Mouse (Mus musculus): ENCODE measurements around the gene Ppp1r15a. TPM values are rescaled to one million over a fixed set of nuclear protein-coding genes. Genes with fewer than 3 reads are reported as not detected.

Gene Ppp1r15a
- polyA plus RNA-seq, 1 experiment from 2014 or later, result 20.3 TPM

DNA sequence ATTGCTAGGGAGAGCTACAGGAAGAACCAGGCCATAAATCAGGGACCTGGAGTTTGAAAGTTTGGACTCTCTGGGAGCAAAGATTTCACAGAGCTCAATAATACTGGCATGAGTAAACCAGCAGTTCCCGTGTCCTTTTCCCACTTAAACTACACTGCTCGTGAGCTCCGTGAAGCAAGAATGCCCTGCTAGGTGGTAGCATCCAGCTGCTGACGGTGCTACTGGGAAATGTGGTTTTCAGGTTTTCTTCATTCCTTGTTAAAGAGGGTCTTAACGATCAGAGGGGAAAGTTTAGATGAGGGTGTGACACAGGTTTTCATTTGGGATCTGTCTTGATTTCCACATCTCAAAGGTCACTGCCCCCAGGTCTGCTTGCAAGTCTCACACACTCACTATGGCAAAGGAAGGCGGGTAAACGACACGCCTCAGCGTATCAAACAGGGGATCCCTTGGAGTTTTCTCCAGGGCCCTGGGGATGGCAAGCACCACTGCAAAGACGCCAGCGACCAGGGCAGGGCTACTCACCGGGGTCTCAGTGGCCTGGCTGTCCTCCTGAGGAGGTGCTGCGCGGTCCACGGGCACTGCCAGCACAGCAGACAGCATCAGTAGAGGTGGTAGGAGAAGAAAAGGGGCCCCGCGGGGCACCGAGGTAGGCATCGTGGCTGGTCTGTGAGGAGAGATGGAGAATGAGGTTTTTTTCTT is 16.7 kb downstream of the Ppp1r15a start:
- Histone ChIP-seq H3K4me3 (ENCODE audit: low read depth, low read length) (peak overlapping the region; percentile 46), H3K9me3 (replicated peaks; ENCODE audit: control insufficient read depth, low read length) (no peaks in the 10 kb centered on the region), H3K4me1 (ENCODE audit: control insufficient read depth, insufficient read depth, low read length) (peaks cover 4% of the 10 kb centered on the region), H3K36me3 (replicated peaks; ENCODE audit: control insufficient read depth, insufficient read depth, low read depth, low read length) (no peaks in the 10 kb centered on the region), H3K9ac (replicated peaks; ENCODE audit: low read length) (peak overlapping the region; percentile 53), H3K27me3 (ENCODE audit: control insufficient read depth, insufficient read depth, low read length) (no peaks in the 10 kb centered on the region), H3K27ac (replicated peaks; ENCODE audit: low read depth, low read length) (no peak overlapping the region), H3K4me2 (ENCODE audit: low read depth, low read length) (peak overlapping the region; percentile 81)
- 39% methylated on average over 19 of the region's 19 CpGs for WGBS
- ATAC-seq (replicated peaks; ENCODE audit: insufficient number of reproducible peaks, low FRiP score, low TSS enrichment, low read depth) (0 out of 2 replicates have a peak, but pooled peaks have one; percentile 4), DNase-seq (ENCODE audit: low spot score) (no peak)

DNA sequence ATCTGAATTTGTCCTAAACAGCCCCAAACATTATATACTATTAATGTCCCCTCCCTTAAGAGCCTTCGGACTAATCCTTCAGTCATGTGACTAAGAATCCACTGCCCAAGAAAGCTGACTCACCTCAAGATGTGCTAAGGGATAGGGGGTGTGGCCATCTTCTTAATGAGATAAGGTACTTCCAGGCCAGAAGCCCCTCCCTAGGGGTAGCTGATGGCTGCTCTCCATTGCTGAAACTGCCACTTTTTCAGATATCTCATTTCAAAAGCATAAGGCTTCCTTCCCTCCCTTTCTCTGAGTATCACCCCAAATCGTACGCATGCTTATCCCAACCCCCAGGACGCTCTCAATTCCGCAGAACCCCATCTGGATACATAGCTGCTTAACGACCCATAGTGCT is 17.5 kb downstream of the Ppp1r15a start:
- H3K27ac ChIP-seq (replicated peaks; ENCODE audit: low read depth, low read length), result no peak overlapping the region
- no peaks in the 10 kb centered on the region for H3K27me3 ChIP-seq (ENCODE audit: control insufficient read depth, insufficient read depth, low read length)
- DNase-seq (ENCODE audit: low spot score) (no peak), ATAC-seq (replicated peaks; ENCODE audit: insufficient number of reproducible peaks, low FRiP score, low TSS enrichment, low read depth) (no peak)
- no peak overlapping the region for H3K4me3 ChIP-seq (ENCODE audit: low read depth, low read length)
- H3K36me3 ChIP-seq (replicated peaks; ENCODE audit: control insufficient read depth, insufficient read depth, low read depth, low read length), result no peaks in the 10 kb centered on the region
- no peaks in the 10 kb centered on the region for H3K9me3 ChIP-seq (replicated peaks; ENCODE audit: control insufficient read depth, low read length)
- 91% methylated on average over 6 of the region's 6 CpGs for WGBS
- no peak overlapping the region for H3K4me2 ChIP-seq (ENCODE audit: low read depth, low read length)
- peaks cover 4% of the 10 kb centered on the region for H3K4me1 ChIP-seq (ENCODE audit: control insufficient read depth, insufficient read depth, low read length)
- no peak overlapping the region for H3K9ac ChIP-seq (replicated peaks; ENCODE audit: low read length)

DNA sequence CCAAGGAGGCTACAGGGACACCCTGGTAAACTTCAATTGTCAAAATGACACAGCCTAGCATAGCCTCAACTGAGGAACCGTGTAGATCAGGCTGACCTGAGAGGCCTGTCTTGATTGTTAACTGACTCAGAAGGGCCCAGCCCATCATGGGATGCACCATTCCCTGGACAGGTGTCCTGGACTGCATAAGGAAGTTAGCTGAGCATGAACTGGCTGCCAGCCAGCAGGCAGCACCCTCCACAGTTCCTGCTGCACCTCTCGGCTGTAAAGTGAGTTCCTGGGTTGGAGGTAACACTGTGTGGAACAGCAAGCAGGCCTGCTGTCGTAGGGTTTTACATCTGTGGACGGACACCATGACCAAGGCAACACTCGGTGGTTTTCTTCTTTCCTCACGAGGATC is 18.5 kb downstream of the Ppp1r15a start:
- Histone ChIP-seq H3K4me1 (ENCODE audit: control insufficient read depth, insufficient read depth, low read length) (peaks cover 4% of the 10 kb centered on the region), H3K36me3 (replicated peaks; ENCODE audit: control insufficient read depth, insufficient read depth, low read depth, low read length) (no peaks in the 10 kb centered on the region), H3K9ac (replicated peaks; ENCODE audit: low read length) (no peak overlapping the region), H3K27me3 (ENCODE audit: control insufficient read depth, insufficient read depth, low read length) (no peaks in the 10 kb centered on the region), H3K9me3 (replicated peaks; ENCODE audit: control insufficient read depth, low read length) (no peaks in the 10 kb centered on the region), H3K4me3 (ENCODE audit: low read depth, low read length) (no peak overlapping the region), H3K4me2 (ENCODE audit: low read depth, low read length) (no peak overlapping the region), H3K27ac (replicated peaks; ENCODE audit: low read depth, low read length) (no peak overlapping the region)
- no peak for ATAC-seq (replicated peaks; ENCODE audit: insufficient number of reproducible peaks, low FRiP score, low TSS enrichment, low read depth)
- DNase-seq (ENCODE audit: low spot score), result no peak
- 90% methylated on average over 6 of the region's 6 CpGs for WGBS

DNA sequence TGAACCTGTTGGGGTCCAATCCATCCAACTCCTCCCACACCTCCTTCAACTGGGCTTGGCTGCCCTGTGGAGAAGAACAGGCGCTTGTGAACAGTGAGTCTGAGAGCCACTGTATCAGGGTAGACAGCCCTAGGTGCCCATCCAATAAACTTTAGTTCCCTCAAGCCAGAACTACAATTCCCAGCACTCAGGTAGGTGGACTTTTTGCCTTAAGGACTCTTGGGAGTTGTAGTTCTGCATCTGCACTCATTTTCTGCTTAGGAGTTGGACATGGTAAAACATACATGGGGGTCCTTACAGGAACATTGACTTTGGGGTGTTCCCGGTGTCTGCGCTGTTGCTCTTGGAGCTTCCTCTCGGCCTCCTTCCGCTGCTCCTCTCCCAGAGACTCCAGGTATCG is 27.6 kb downstream of the Ppp1r15a start:
- H3K4me3 ChIP-seq (ENCODE audit: low read depth, low read length), result no peak overlapping the region
- no peak for DNase-seq (ENCODE audit: low spot score)
- no peaks in the 10 kb centered on the region for H3K27me3 ChIP-seq (ENCODE audit: control insufficient read depth, insufficient read depth, low read length)
- no peak for ATAC-seq (replicated peaks; ENCODE audit: insufficient number of reproducible peaks, low FRiP score, low TSS enrichment, low read depth)
- no peaks in the 10 kb centered on the region for H3K9me3 ChIP-seq (replicated peaks; ENCODE audit: control insufficient read depth, low read length)
- H3K9ac ChIP-seq (replicated peaks; ENCODE audit: low read length), result no peak overlapping the region
- H3K36me3 ChIP-seq (replicated peaks; ENCODE audit: control insufficient read depth, insufficient read depth, low read depth, low read length), result peaks cover 5% of the 10 kb centered on the region
- 91% methylated on average over 6 of the region's 6 CpGs for WGBS
- H3K4me1 ChIP-seq (ENCODE audit: control insufficient read depth, insufficient read depth, low read length), result no peaks in the 10 kb centered on the region
- no peak overlapping the region for H3K27ac ChIP-seq (replicated peaks; ENCODE audit: low read depth, low read length)
- H3K4me2 ChIP-seq (ENCODE audit: low read depth, low read length), result no peak overlapping the region

DNA sequence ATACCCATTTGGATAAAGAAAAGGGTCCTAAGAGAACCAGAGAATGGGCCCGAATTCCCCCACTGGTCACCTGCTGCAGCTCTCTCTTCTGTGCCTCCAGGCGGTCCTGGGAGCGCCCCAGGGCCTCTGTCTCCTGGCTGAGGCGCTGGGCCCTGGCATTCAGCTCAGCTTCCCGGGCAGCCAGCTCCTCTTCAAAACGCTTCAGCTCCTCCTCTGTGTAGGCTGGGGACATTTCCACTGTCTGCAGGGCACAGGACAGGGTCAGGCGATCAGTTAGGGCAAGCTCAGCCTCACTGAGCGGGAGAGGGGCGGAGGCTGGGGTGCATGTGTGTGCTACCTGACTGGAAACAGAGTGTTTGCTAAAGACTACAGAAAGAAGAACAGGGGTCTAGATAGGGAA is 31.5 kb downstream of the Ppp1r15a start:
- Histone ChIP-seq H3K4me3 (ENCODE audit: low read depth, low read length) (no peak overlapping the region), H3K4me2 (ENCODE audit: low read depth, low read length) (no peak overlapping the region), H3K27me3 (ENCODE audit: control insufficient read depth, insufficient read depth, low read length) (no peaks in the 10 kb centered on the region), H3K4me1 (ENCODE audit: control insufficient read depth, insufficient read depth, low read length) (no peaks in the 10 kb centered on the region), H3K9me3 (replicated peaks; ENCODE audit: control insufficient read depth, low read length) (no peaks in the 10 kb centered on the region), H3K36me3 (replicated peaks; ENCODE audit: control insufficient read depth, insufficient read depth, low read depth, low read length) (peaks cover 5% of the 10 kb centered on the region), H3K27ac (replicated peaks; ENCODE audit: low read depth, low read length) (no peak overlapping the region), H3K9ac (replicated peaks; ENCODE audit: low read length) (no peak overlapping the region)
- DNase-seq (ENCODE audit: low spot score) (no peak), ATAC-seq (replicated peaks; ENCODE audit: insufficient number of reproducible peaks, low FRiP score, low TSS enrichment, low read depth) (no peak)
- whole genome bisulfite sequencing, result 77% methylated on average over 9 of the region's 9 CpGs

DNA sequence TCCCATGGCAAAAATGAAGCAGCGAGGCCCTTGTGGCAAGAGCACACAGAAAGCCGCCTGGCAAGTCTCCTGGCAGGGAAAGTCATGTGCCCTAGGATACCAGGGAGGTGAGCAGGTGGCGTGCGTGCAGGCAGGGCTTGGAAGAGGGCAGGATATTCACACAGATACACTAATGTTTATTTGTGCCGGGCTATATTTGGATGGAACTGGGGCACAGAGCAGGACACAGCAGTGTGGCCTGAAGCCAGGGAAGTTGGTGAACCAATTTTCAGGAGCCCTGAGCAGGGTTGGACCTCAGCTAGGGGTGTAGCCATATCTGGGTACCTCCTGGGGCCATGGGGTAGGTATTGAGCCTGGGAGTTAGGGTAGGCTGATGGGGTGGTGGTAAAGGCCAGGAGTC is 33.1 kb downstream of the Ppp1r15a start:
- Histone ChIP-seq H3K36me3 (replicated peaks; ENCODE audit: control insufficient read depth, insufficient read depth, low read depth, low read length) (no peaks in the 10 kb centered on the region; the same call in none of the 2 replicates), H3K4me1 (ENCODE audit: control insufficient read depth, insufficient read depth, low read length) (no peaks in the 10 kb centered on the region; the same call in 1 of the 2 replicates), H3K4me3 (ENCODE audit: low read depth, low read length) (no peak overlapping the region), H3K4me2 (ENCODE audit: low read depth, low read length) (no peak overlapping the region), H3K27me3 (ENCODE audit: control insufficient read depth, insufficient read depth, low read length) (no peaks in the 10 kb centered on the region), H3K9ac (replicated peaks; ENCODE audit: low read length) (no peak overlapping the region), H3K27ac (replicated peaks; ENCODE audit: low read depth, low read length) (no peak overlapping the region), H3K9me3 (replicated peaks; ENCODE audit: control insufficient read depth, low read length) (no peaks in the 10 kb centered on the region)
- no peak for ATAC-seq (replicated peaks; ENCODE audit: insufficient number of reproducible peaks, low FRiP score, low TSS enrichment, low read depth)
- DNase-seq (ENCODE audit: low spot score), result no peak
- 93% methylated on average over 5 of the region's 5 CpGs for WGBS

DNA sequence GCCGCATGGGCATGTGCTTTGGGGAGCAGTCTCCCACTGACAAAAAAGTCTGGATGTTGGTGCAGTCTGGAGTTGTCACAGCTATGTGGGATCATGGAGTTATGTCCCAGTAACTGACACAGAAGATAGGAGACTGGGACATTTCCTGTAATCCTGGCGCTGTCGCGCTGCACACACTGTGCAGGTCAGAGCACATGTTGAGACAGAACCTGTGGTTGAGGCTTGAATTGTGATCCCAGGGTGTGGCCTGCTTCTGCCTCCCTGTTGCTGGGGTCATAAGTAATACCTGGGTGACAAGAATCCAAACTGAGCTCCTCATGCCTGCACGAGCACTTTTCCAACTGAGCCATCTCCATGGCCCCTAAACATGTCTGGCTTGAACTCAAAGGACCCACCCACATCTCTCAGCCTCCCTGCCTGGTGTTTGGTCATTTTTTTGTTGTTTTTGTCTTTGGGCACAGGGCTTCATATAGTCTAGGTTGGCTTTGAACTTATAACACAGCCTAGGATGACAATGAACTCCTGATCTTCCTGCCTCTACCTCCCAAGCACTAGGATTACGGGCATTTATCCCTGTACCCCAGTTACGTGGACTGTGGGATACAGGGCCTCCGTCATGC is 33.7 kb downstream of the Ppp1r15a start:
- no peak for ATAC-seq (replicated peaks; ENCODE audit: insufficient number of reproducible peaks, low FRiP score, low TSS enrichment, low read depth)
- H3K36me3 ChIP-seq (replicated peaks; ENCODE audit: control insufficient read depth, insufficient read depth, low read depth, low read length), result no peaks in the 10 kb centered on the region; the same call in none of the 2 replicates

DNA sequence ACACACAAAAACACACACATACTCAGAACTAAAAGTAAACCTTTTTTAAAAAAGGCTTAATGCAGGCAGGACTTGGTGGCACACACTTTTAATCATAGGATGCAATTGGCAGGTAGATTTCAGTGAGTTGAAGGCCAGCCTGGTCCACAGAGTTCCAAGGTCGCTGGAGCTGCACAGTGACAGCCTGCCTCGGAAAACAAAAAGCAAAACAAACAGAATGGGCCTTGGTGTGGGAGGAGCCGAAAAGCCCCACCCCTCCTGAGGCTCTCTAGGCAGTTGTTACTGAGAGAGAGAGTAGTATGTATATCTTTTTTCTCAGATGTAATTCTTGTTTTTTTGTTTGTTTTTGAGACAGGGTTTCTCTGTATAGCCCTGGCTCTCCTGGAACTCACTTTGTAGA is 34.8 kb downstream of the Ppp1r15a start:
- Histone ChIP-seq H3K9ac (replicated peaks; ENCODE audit: low read length) (no peak overlapping the region), H3K27me3 (ENCODE audit: control insufficient read depth, insufficient read depth, low read length) (no peaks in the 10 kb centered on the region), H3K27ac (replicated peaks; ENCODE audit: low read depth, low read length) (no peak overlapping the region), H3K4me2 (ENCODE audit: low read depth, low read length) (no peak overlapping the region), H3K9me3 (replicated peaks; ENCODE audit: control insufficient read depth, low read length) (no peaks in the 10 kb centered on the region), H3K4me3 (ENCODE audit: low read depth, low read length) (no peak overlapping the region), H3K36me3 (replicated peaks; ENCODE audit: control insufficient read depth, insufficient read depth, low read depth, low read length) (no peaks in the 10 kb centered on the region; the same call in 1 of the 2 replicates), H3K4me1 (ENCODE audit: control insufficient read depth, insufficient read depth, low read length) (no peaks in the 10 kb centered on the region; the same call in 1 of the 2 replicates)
- ATAC-seq (replicated peaks; ENCODE audit: insufficient number of reproducible peaks, low FRiP score, low TSS enrichment, low read depth) (no peak), DNase-seq (ENCODE audit: low spot score) (no peak)
- WGBS, result 32% methylated on average over 3 of the region's 3 CpGs

More for the DNA sequence above, 33.7 kb downstream of the Ppp1r15a start:
- Histone ChIP-seq H3K4me2 (ENCODE audit: low read depth, low read length) (no peak overlapping the region), H3K4me1 (ENCODE audit: control insufficient read depth, insufficient read depth, low read length) (no peaks in the 10 kb centered on the region; the same call in 1 of the 2 replicates), H3K27ac (replicated peaks; ENCODE audit: low read depth, low read length) (no peak overlapping the region), H3K4me3 (ENCODE audit: low read depth, low read length) (no peak overlapping the region), H3K9ac (replicated peaks; ENCODE audit: low read length) (no peak overlapping the region), H3K27me3 (ENCODE audit: control insufficient read depth, insufficient read depth, low read length) (no peaks in the 10 kb centered on the region), H3K9me3 (replicated peaks; ENCODE audit: control insufficient read depth, low read length) (no peaks in the 10 kb centered on the region)
- 95% methylated on average over 8 of the region's 8 CpGs for WGBS
- no peak for DNase-seq (ENCODE audit: low spot score)

Data from embryonic facial prominence, embryonic 11.5 days (tissue).